Mouse (Mus musculus): ENCODE measurements around the gene Noa1. TPM values are rescaled to one million over a fixed set of nuclear protein-coding genes. Genes with fewer than 3 reads are reported as not detected.

Gene Noa1
- 31.5 and 33.2 TPM in 2 replicates for polyA plus RNA-seq (2014; fragmentation: Nextera tagmentation; extraction: Ambion mirVana)

DNA sequence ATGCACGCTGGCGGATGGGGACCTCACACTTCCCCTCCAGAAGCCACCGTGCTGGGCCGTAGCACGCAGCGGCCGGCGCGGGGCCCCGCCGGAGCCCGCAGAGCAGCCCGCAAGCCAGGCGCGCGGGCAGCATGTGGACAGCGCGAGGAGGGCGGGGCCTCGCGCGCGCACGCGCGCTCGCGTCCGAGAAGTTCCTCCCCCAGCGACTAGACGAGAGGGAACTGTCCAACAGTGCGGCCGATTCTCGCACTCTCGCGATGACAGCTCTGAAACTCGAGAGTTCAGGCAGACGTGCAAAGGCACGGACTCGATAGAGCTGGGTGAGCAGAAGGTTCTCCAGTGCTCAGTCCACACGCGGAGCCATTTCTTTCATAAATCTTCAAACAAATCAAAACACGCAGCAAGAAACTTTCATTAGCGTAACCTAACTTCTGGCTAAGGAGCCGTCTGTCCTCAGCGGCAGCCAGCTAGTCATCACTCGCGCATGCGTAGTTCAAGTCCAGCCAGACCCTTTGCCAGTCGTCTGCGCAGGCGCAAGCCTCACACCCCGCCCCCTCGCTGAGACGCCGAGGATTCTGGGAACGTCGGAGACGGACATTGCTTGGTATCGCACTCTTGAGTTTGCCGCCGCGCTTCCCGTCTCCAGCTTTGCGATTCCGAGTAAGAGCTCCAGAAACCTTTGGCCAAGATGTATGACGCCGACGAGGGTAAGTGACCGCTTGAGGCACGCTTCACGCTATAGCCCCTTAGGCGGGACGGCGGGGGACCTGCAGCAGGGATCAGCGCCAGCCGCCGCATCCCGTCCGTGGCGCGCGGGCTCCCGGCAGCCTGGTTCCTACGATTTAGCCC, at the start of gene Noa1, which contains the start of gene Polr2b:
Gene Noa1, minus strand, starts transcription at position 161 of the 849 bp plus-strand sequence.
Gene Polr2b, plus strand, starts transcription at position 224 of the 849 bp plus-strand sequence.
- Histone ChIP-seq H3K4me1 (ENCODE audit: control insufficient read depth, insufficient read depth, low read length) (peaks cover 19% of the 10 kb centered on the region), H3K27ac (ENCODE audit: low read depth, low read length) (peak within 1 kb of the TSS; percentile 92), H3K4me2 (replicated peaks; ENCODE audit: low read depth, low read length) (peak within 1 kb of the TSS; percentile 89), H3K36me3 (ENCODE audit: control insufficient read depth, insufficient read depth, low read length) (peaks cover 43% of the 10 kb centered on the region), H3K27me3 (ENCODE audit: control insufficient read depth, insufficient read depth, low read length) (no peaks in the 10 kb centered on the region), H3K9me3 (ENCODE audit: control insufficient read depth, low read length) (no peaks in the 10 kb centered on the region), H3K9ac (ENCODE audit: low read depth, low read length) (peak within 1 kb of the TSS; percentile 89), H3K4me3 (ENCODE audit: low read length) (peak within 1 kb of the TSS; percentile 77)
- under 1% methylated on average over 85 of the region's 85 CpGs for WGBS
- peak; percentile 96 for ATAC-seq (ENCODE audit: low FRiP score, low TSS enrichment)

DNA sequence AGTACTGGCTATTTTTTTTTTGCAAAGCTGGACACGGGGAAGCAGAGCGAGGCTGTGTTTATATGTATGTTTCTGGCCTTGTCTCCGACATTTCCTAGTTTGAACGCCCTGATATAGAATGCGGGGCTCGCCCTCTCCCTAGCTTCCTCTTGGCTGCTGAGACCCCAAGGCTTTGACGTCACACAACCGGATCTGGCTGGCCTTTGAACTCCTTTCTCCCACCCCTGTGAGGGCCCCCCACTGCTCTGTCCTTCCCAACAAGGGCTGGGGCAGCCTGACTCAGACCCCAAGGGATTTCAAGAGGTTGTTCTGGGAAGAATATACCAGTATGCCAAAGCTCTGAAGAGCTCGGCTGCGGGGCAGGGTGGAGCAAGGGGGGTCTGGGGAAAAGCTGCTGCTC, 48.5 kb upstream of the Noa1 start:
- H3K4me1 ChIP-seq (ENCODE audit: control insufficient read depth, insufficient read depth, low read length): peaks cover 35% of the 10 kb centered on the region; the same call in 1 of the 2 replicates
- no peaks in the 10 kb centered on the region for H3K9me3 ChIP-seq (ENCODE audit: control insufficient read depth, low read length)
- peak overlapping the region; percentile 42 for H3K4me2 ChIP-seq (replicated peaks; ENCODE audit: low read depth, low read length)
- H3K36me3 ChIP-seq (ENCODE audit: control insufficient read depth, insufficient read depth, low read length): no peaks in the 10 kb centered on the region
- 1% methylated on average over 10 of the region's 10 CpGs for WGBS
- H3K4me3 ChIP-seq (ENCODE audit: low read length): peak overlapping the region; percentile 27
- H3K27ac ChIP-seq (ENCODE audit: low read depth, low read length): peak overlapping the region; percentile 96
- no peaks in the 10 kb centered on the region for H3K27me3 ChIP-seq (ENCODE audit: control insufficient read depth, insufficient read depth, low read length)
- ATAC-seq (ENCODE audit: low FRiP score, low TSS enrichment): peak; percentile 47
- H3K9ac ChIP-seq (ENCODE audit: low read depth, low read length): no peak overlapping the region; the same call in 1 of the 2 replicates

DNA sequence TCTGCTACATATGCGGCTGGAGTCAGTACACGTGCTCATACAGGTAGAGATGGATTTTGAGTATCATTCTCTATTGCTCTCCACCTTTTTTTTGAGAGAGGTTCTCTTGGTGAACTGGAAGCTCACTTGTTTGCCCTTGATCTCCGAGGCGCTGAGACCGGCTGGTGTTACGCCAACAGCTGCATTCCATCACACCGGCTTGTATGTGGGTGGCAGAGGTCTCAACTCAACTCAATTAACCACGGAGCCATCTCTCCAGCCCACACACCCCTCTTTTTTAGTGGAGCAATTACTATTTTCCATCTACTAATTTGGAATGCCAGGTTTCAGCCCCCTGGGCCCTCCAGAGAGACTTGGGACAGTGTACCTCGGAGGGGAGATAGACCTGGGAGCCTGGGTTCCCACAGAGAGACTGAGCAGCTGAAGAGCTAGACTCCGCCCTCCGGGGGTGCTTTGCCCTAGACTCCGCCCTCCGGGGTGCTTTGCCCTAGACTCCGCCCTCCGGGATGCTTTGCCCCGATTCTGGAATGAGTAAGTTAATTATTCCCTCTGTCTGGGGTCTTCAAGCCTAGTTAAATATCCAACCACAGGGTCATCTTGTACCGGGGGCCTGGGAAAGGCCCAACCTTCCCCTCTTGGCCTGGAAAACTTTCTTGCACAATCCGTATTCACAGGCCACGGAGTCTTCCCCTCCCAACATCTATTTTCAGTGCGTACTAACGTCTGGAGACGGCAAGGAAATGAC, 47.7 kb upstream of the Noa1 start:
- peak overlapping the region; percentile 27 for H3K4me3 ChIP-seq (ENCODE audit: low read length)
- no peaks in the 10 kb centered on the region for H3K27me3 ChIP-seq (ENCODE audit: control insufficient read depth, insufficient read depth, low read length)
- peak overlapping the region; percentile 19; the same call in 1 of the 2 replicates for H3K9ac ChIP-seq (ENCODE audit: low read depth, low read length)
- no peaks in the 10 kb centered on the region for H3K9me3 ChIP-seq (ENCODE audit: control insufficient read depth, low read length)
- peaks cover 35% of the 10 kb centered on the region; the same call in 1 of the 2 replicates for H3K4me1 ChIP-seq (ENCODE audit: control insufficient read depth, insufficient read depth, low read length)
- ATAC-seq (ENCODE audit: low FRiP score, low TSS enrichment): peak; percentile 89
- peak overlapping the region; percentile 96 for H3K27ac ChIP-seq (ENCODE audit: low read depth, low read length)
- peak overlapping the region; percentile 42 for H3K4me2 ChIP-seq (replicated peaks; ENCODE audit: low read depth, low read length)
- H3K36me3 ChIP-seq (ENCODE audit: control insufficient read depth, insufficient read depth, low read length): no peaks in the 10 kb centered on the region
- WGBS: 8% methylated on average over 22 of the region's 22 CpGs

DNA sequence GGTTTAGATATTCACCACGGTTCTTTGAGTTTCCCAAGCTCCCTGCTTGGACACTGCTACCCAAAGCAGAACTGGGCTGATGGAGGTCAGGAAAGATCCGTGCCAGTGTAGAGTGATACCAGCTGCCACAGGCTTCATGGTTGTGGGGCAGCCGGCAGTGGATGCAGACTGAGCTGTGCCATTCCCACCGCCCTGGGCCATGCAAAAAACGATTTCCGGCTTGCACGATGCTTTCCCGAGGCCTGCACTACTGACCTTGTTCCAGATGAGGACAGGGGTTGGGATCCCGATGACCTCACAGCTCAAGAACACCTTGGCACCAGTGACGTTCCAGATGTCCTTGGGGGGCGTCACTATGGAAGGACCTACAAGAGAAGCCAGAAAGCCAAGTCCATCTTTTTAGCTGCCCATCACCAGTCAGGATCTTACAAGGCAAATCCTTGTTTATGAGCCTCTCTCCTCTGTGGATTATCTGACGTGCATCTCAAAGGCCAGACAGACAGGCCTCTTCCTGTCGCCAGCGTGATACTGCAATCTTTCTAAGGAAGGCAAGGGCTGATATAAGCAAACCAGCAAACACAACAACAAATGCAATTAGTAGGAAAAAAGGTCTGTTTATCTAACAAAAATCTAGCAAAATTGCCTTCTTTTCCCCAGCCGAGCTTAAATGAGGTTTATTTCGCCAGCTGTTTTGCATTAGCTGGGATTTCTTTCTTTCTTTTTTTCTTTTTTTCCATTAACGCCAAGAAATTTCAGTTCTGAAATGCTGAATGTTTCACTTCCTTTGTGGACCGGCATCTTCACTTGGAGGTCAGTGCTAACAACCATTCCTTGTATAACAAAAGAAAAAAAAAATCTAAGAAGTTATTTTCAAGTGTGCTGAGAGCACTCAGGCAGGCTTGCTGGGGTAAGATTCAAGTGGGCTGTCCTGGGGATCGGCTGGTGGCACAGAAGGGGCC, 45.7 kb upstream of the Noa1 start:
- Histone ChIP-seq H3K4me3 (ENCODE audit: low read length) (no peak overlapping the region), H3K36me3 (ENCODE audit: control insufficient read depth, insufficient read depth, low read length) (peaks cover 8% of the 10 kb centered on the region), H3K27ac (ENCODE audit: low read depth, low read length) (peak overlapping the region; percentile 14), H3K27me3 (ENCODE audit: control insufficient read depth, insufficient read depth, low read length) (no peaks in the 10 kb centered on the region), H3K9me3 (ENCODE audit: control insufficient read depth, low read length) (no peaks in the 10 kb centered on the region), H3K4me1 (ENCODE audit: control insufficient read depth, insufficient read depth, low read length) (peaks cover 35% of the 10 kb centered on the region; the same call in 1 of the 2 replicates), H3K9ac (ENCODE audit: low read depth, low read length) (peak overlapping the region; percentile 35; the same call in 1 of the 2 replicates), H3K4me2 (replicated peaks; ENCODE audit: low read depth, low read length) (no peak overlapping the region)
- no peak for ATAC-seq (ENCODE audit: low FRiP score, low TSS enrichment)
- 67% methylated on average over 19 of the region's 19 CpGs for WGBS

DNA sequence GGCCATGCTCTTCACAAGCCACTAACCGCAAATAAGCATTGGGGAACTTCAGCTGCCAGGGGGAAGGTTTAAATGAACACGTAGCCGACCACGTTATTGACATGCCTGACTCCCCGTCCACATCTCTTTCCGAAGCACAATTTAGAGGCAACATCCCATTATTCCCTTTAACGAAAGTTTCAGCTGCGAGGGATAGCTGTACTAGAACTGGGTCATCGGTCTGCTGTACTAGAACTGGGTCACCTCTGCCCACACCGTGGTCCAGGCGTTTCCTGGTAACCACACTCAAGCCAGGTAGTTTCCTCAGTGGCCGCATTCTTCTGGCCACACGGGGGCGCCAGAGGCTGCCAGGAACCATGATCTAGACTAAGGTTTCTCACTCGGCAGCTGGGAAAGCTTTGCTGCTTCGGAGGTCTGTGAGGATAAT, 44.5 kb upstream of the Noa1 start:
- peak overlapping the region; percentile 23; the same call in 1 of the 2 replicates for H3K4me3 ChIP-seq (ENCODE audit: low read length)
- H3K4me1 ChIP-seq (ENCODE audit: control insufficient read depth, insufficient read depth, low read length): peaks cover 35% of the 10 kb centered on the region; the same call in 1 of the 2 replicates
- H3K27ac ChIP-seq (ENCODE audit: low read depth, low read length): peak overlapping the region; percentile 48; the same call in 1 of the 2 replicates

DNA sequence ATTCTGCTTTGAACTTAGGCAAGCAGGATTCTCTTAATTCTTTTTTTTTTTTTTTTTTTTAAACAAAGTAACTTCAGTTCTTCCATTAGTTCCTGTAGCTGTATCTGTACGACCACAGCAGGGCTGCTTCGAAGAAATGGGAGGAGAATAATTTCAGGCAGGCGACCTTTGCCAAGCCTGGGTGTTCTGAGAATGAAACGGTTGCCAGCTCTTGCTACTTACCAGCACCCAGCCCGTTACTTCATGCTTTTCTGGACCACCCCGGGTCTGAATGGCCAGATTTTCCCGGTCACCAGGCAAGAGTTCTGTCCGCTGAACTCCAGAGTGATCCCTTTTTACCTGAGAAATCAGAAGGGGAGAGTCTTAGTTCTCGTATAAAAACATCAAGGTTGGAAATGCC, 41.8 kb upstream of the Noa1 start:
- Histone ChIP-seq H3K27me3 (ENCODE audit: control insufficient read depth, insufficient read depth, low read length) (no peaks in the 10 kb centered on the region), H3K4me3 (ENCODE audit: low read length) (no peak overlapping the region), H3K9me3 (ENCODE audit: control insufficient read depth, low read length) (no peaks in the 10 kb centered on the region), H3K9ac (ENCODE audit: low read depth, low read length) (no peak overlapping the region), H3K4me2 (replicated peaks; ENCODE audit: low read depth, low read length) (no peak overlapping the region), H3K4me1 (ENCODE audit: control insufficient read depth, insufficient read depth, low read length) (peaks cover 14% of the 10 kb centered on the region; the same call in 1 of the 2 replicates), H3K36me3 (ENCODE audit: control insufficient read depth, insufficient read depth, low read length) (peaks cover 43% of the 10 kb centered on the region), H3K27ac (ENCODE audit: low read depth, low read length) (no peak overlapping the region)
- no peak for ATAC-seq (ENCODE audit: low FRiP score, low TSS enrichment)
- WGBS: 66% methylated on average over 9 of the region's 9 CpGs

More for the DNA sequence above, 44.5 kb upstream of the Noa1 start:
- Histone ChIP-seq H3K36me3 (ENCODE audit: control insufficient read depth, insufficient read depth, low read length) (peaks cover 17% of the 10 kb centered on the region), H3K9ac (ENCODE audit: low read depth, low read length) (peak overlapping the region; percentile 18; the same call in 1 of the 2 replicates), H3K9me3 (ENCODE audit: control insufficient read depth, low read length) (no peaks in the 10 kb centered on the region), H3K4me2 (replicated peaks; ENCODE audit: low read depth, low read length) (peak overlapping the region; percentile 38), H3K27me3 (ENCODE audit: control insufficient read depth, insufficient read depth, low read length) (no peaks in the 10 kb centered on the region)
- ATAC-seq (ENCODE audit: low FRiP score, low TSS enrichment): peak; percentile 41; the same call in 1 of the 2 replicates
- WGBS: 4% methylated on average over 16 of the region's 16 CpGs

DNA sequence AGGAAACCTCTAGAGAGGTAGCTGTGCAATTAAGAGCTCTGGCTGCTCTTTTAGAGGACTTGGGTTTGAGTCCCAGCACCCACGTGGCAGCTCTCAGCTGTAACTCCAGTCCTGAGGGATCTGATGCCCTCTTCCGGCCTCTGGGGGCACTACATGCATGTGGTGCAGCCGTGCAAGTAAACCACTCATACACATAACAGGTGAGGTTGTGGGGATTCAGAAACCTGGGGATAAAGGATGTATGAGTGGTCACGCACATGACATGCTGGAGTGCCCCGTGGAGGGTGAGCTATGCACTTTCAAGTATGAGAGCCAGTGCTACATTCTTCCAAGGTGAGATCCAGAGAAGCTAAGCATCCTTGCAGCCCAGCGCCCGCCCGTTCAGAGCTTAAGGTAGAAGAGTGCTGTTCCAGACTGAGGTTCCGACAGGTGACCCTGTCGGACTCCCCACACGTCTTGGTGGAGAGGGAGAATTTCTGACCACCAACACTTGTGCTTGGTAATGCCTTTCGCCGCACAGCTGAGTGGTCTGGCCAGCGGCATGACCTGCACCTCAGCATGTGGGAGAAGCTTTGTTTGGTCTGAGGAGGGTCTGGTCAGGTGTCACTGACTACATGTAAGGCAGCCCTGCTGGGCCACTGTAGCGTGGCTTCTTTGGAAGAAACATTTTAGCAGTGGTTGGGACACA, 40.2 kb upstream of the Noa1 start:
- 90% methylated on average over 15 of the region's 15 CpGs for WGBS
- Histone ChIP-seq H3K9ac (ENCODE audit: low read depth, low read length) (no peak overlapping the region), H3K27me3 (ENCODE audit: control insufficient read depth, insufficient read depth, low read length) (no peaks in the 10 kb centered on the region), H3K4me3 (ENCODE audit: low read length) (no peak overlapping the region), H3K27ac (ENCODE audit: low read depth, low read length) (no peak overlapping the region), H3K4me1 (ENCODE audit: control insufficient read depth, insufficient read depth, low read length) (peaks cover 9% of the 10 kb centered on the region; the same call in 1 of the 2 replicates), H3K4me2 (replicated peaks; ENCODE audit: low read depth, low read length) (no peak overlapping the region), H3K36me3 (ENCODE audit: control insufficient read depth, insufficient read depth, low read length) (peaks cover 56% of the 10 kb centered on the region), H3K9me3 (ENCODE audit: control insufficient read depth, low read length) (no peaks in the 10 kb centered on the region)
- no peak for ATAC-seq (ENCODE audit: low FRiP score, low TSS enrichment)
